Comparison of ENCODE assay signal across 16 mouse cellular contexts in the genomic region with DNA sequence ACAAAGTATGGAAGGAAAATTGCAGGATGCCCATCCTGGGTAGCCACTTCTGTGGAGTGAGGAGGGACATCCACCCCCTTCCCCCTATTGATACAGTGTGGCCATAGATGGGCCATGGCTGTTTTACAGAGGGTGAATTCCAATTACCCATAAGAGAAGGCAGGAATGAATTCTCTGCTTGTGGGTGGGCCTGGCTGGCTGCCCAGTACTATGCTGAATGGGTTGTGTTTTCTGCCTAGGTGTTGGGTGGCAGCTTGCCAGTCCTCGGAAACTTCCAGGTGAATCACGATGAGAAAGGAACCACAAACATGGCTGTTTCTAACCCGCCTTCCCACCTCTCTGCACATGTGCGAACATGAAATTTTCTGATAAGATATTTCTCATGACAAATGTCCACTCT.
DNase-seq lines count a peak whose midpoint lies in the region; ATAC-seq and TF ChIP-seq lines count a peak whose summit lies in the region.
"Had no signal": no experiment of that assay in that cellular context is flagged by ENCODE, and none has a peak within 500 bp of the region (broad histone marks: within the 10 kb centered on the region; RNA-seq: fewer than 3 reads in every experiment).

No protein-coding gene starts in this region.

- no peak for TF ChIP-seq POLR2A in cerebellum, adult 2 months (IDR thresholded peaks at IDR 0.05; ENCODE audit: borderline replicate concordance, insufficient read depth, low read length)

- 0 out of 2 replicates have a peak, but pooled peaks cover 3% of the 10 kb centered on the region for H3K27me3 ChIP-seq in forebrain, embryonic 14.5 days (replicated peaks; ENCODE audit: control insufficient read depth, insufficient read depth, low read length)
- no peaks in the 10 kb centered on the region for H3K27me3 ChIP-seq in forebrain, embryonic 11.5 days (ENCODE audit: control insufficient read depth, insufficient read depth, low read length)
- peaks cover 3% of the 10 kb centered on the region; the same call in 1 of the 2 replicates for H3K27me3 ChIP-seq in lung, embryonic 16.5 days (ENCODE audit: control insufficient read depth, insufficient read depth, low read depth, low read length)
- H3K27me3 ChIP-seq in limb, embryonic 13.5 days = peaks cover 58% of the 10 kb centered on the region
- no peaks in the 10 kb centered on the region for H3K27me3 ChIP-seq in stomach, postnatal 0 days (ENCODE audit: control insufficient read depth, insufficient read depth, low read length)
- H3K27me3 ChIP-seq in cerebellum, adult 2 months (ENCODE audit: control insufficient read depth, insufficient read depth, low read length) = no peaks in the 10 kb centered on the region; the same call in 1 of the 2 replicates
- H3K27me3 ChIP-seq: heart, embryonic 12.5 days; liver, embryonic 15.5 days; neural tube, embryonic 12.5 days had no signal

- no peaks in the 10 kb centered on the region for H3K9me3 ChIP-seq in forebrain, embryonic 14.5 days (replicated peaks; ENCODE audit: control insufficient read depth, low read length)
- no peaks in the 10 kb centered on the region for H3K9me3 ChIP-seq in forebrain, embryonic 11.5 days (ENCODE audit: control insufficient read depth, low read length)
- H3K9me3 ChIP-seq in lung, embryonic 16.5 days (ENCODE audit: control insufficient read depth, low read length) = no peaks in the 10 kb centered on the region
- H3K9me3 ChIP-seq in limb, embryonic 13.5 days = no peaks in the 10 kb centered on the region
- no peaks in the 10 kb centered on the region for H3K9me3 ChIP-seq in stomach, postnatal 0 days (ENCODE audit: control insufficient read depth, low read length)
- H3K9me3 ChIP-seq: heart, embryonic 12.5 days; liver, embryonic 15.5 days; megakaryocyte, embryonic 14.5 days; neural tube, embryonic 12.5 days had no signal

- no peak overlapping the region for H3K4me2 ChIP-seq in forebrain, embryonic 14.5 days (ENCODE audit: low read length)
- H3K4me2 ChIP-seq in forebrain, embryonic 11.5 days (ENCODE audit: low read depth, low read length, severe bottlenecking) = no peak overlapping the region
- H3K4me2 ChIP-seq in lung, embryonic 16.5 days (ENCODE audit: low read depth, low read length) = no peak overlapping the region
- no peak overlapping the region for H3K4me2 ChIP-seq in limb, embryonic 13.5 days (replicated peaks)
- H3K4me2 ChIP-seq in stomach, postnatal 0 days (replicated peaks; ENCODE audit: low read depth) = no peak overlapping the region
- H3K4me2 ChIP-seq: heart, embryonic 12.5 days; liver, embryonic 15.5 days; neural tube, embryonic 12.5 days had no signal

- H3K9ac ChIP-seq in forebrain, embryonic 14.5 days (ENCODE audit: low read length) = no peak overlapping the region
- H3K9ac ChIP-seq in forebrain, embryonic 11.5 days (ENCODE audit: low read length) = no peak overlapping the region
- no peak overlapping the region for H3K9ac ChIP-seq in lung, embryonic 16.5 days (ENCODE audit: low read length)
- H3K9ac ChIP-seq in limb, embryonic 13.5 days = no peak overlapping the region
- H3K9ac ChIP-seq in stomach, postnatal 0 days (ENCODE audit: low read length) = no peak overlapping the region
- H3K9ac ChIP-seq: heart, embryonic 12.5 days; liver, embryonic 15.5 days; neural tube, embryonic 12.5 days had no signal

- peak; percentile 29 for DNase-seq in forebrain, embryonic 14.5 days (ENCODE audit: low spot score)
- no peak for DNase-seq in forebrain, embryonic 11.5 days (ENCODE audit: low spot score)
- no peak for DNase-seq in lung, postnatal 25 days (ENCODE audit: low spot score)
- DNase-seq in stomach, postnatal 0 days (ENCODE audit: low spot score) = peak; percentile 19
- no peak for DNase-seq in cerebellum, adult 2 months
- DNase-seq: B cell, adult 2 months; cerebellum, adult 9-10 months; gastrocnemius, postnatal 10 days; thymus, postnatal 25 days had no signal

- TF ChIP-seq CTCF in stomach, postnatal 0 days (IDR thresholded peaks at IDR 0.05; ENCODE audit: low read depth) = no peak
- TF ChIP-seq CTCF in cerebellum, adult 2 months (IDR thresholded peaks at IDR 0.05; ENCODE audit: borderline replicate concordance, insufficient read depth, low read depth, low read length) = no peak

- WGBS in forebrain, embryonic 14.5 days = 57% methylated on average over 4 of the region's 4 CpGs
- 87% methylated on average over 4 of the region's 4 CpGs for WGBS in forebrain, embryonic 11.5 days
- WGBS in lung, embryonic 16.5 days = 42% methylated on average over 4 of the region's 4 CpGs
- WGBS in limb, embryonic 13.5 days = 55% methylated on average over 4 of the region's 4 CpGs
- WGBS in stomach, postnatal 0 days = 54% methylated on average over 4 of the region's 4 CpGs
- WGBS in cerebellum, adult 2 months = 62% methylated on average over 4 of the region's 4 CpGs

- TF ChIP-seq EP300 in stomach, postnatal 0 days (optimal IDR thresholded peaks at IDR 0.05) = no peak

- no peaks in the 10 kb centered on the region for H3K36me3 ChIP-seq in forebrain, embryonic 14.5 days (ENCODE audit: control insufficient read depth, insufficient read depth, low read length)
- H3K36me3 ChIP-seq in forebrain, embryonic 11.5 days (ENCODE audit: control insufficient read depth, insufficient read depth, low read length) = no peaks in the 10 kb centered on the region
- no peaks in the 10 kb centered on the region for H3K36me3 ChIP-seq in lung, embryonic 16.5 days (ENCODE audit: control insufficient read depth, insufficient read depth, low read length)
- no peaks in the 10 kb centered on the region for H3K36me3 ChIP-seq in limb, embryonic 13.5 days
- no peaks in the 10 kb centered on the region for H3K36me3 ChIP-seq in stomach, postnatal 0 days (ENCODE audit: control insufficient read depth, insufficient read depth, low read length)
- H3K36me3 ChIP-seq: heart, embryonic 12.5 days; liver, embryonic 15.5 days; neural tube, embryonic 12.5 days had no signal

- H3K27ac ChIP-seq in forebrain, embryonic 14.5 days (ENCODE audit: low read depth, low read length) = no peak overlapping the region
- no peak overlapping the region for H3K27ac ChIP-seq in forebrain, embryonic 11.5 days (ENCODE audit: low read depth, low read length)
- H3K27ac ChIP-seq in lung, embryonic 16.5 days (ENCODE audit: low read length) = no peak overlapping the region
- H3K27ac ChIP-seq in limb, embryonic 13.5 days = no peak overlapping the region
- H3K27ac ChIP-seq in stomach, postnatal 0 days (replicated peaks) = no peak overlapping the region
- H3K27ac ChIP-seq in cerebellum, adult 2 months (ENCODE audit: insufficient read depth, low read length) = no peak overlapping the region
- H3K27ac ChIP-seq: liver, embryonic 15.5 days; neural tube, embryonic 12.5 days had no signal

- H3K4me1 ChIP-seq in forebrain, embryonic 14.5 days (ENCODE audit: control insufficient read depth, insufficient read depth, low read length) = no peaks in the 10 kb centered on the region
- H3K4me1 ChIP-seq in forebrain, embryonic 11.5 days (replicated peaks; ENCODE audit: control insufficient read depth, insufficient read depth, low read length) = no peaks in the 10 kb centered on the region
- H3K4me1 ChIP-seq in lung, embryonic 16.5 days (replicated peaks; ENCODE audit: control insufficient read depth, insufficient read depth, low read length) = peaks cover 2% of the 10 kb centered on the region; the same call in 1 of the 2 replicates
- H3K4me1 ChIP-seq in limb, embryonic 13.5 days = peaks cover 32% of the 10 kb centered on the region
- H3K4me1 ChIP-seq in stomach, postnatal 0 days (replicated peaks; ENCODE audit: control insufficient read depth, insufficient read depth) = no peaks in the 10 kb centered on the region
- 0 out of 2 replicates have a peak, but pooled peaks cover 3% of the 10 kb centered on the region for H3K4me1 ChIP-seq in cerebellum, adult 2 months (ENCODE audit: control insufficient read depth, insufficient read depth, low read length)
- H3K4me1 ChIP-seq: heart, embryonic 12.5 days; liver, embryonic 15.5 days; neural tube, embryonic 12.5 days had no signal

- no peak for ATAC-seq in forebrain, embryonic 14.5 days
- ATAC-seq in forebrain, embryonic 11.5 days (replicated peaks; ENCODE audit: low FRiP score) = no peak; the same call in 1 of the 2 replicates
- peak; percentile 48; the same call in 1 of the 2 replicates for ATAC-seq in lung, embryonic 16.5 days (ENCODE audit: low read depth)
- ATAC-seq in limb, embryonic 13.5 days (ENCODE audit: low FRiP score, low read depth) = peak; percentile 29; the same call in 1 of the 2 replicates
- no peak for ATAC-seq in stomach, postnatal 0 days (ENCODE audit: low FRiP score, low TSS enrichment)

- H3K4me3 ChIP-seq in forebrain, embryonic 14.5 days (ENCODE audit: low read depth, low read length) = no peak overlapping the region
- no peak overlapping the region for H3K4me3 ChIP-seq in forebrain, embryonic 11.5 days (ENCODE audit: low read depth, low read length)
- H3K4me3 ChIP-seq in lung, embryonic 16.5 days (ENCODE audit: low read length) = no peak overlapping the region
- no peak overlapping the region for H3K4me3 ChIP-seq in limb, embryonic 13.5 days
- no peak overlapping the region for H3K4me3 ChIP-seq in stomach, postnatal 0 days (ENCODE audit: low read depth, low read length)
- no peak overlapping the region for H3K4me3 ChIP-seq in cerebellum, adult 2 months (replicated peaks; ENCODE audit: insufficient read depth, low read depth, low read length)
- H3K4me3 ChIP-seq: erythroblast, embryonic 14.5 days; heart, embryonic 12.5 days; liver, embryonic 15.5 days; megakaryocyte, embryonic 14.5 days; neural tube, embryonic 12.5 days had no signal

Comparison
In these comparisons a context has a peak if more than half of its experiments do, and no peak if none do; other contexts are left out.
1. DNase-seq: peak in forebrain, embryonic 14.5 days (single experiment) and stomach, postnatal 0 days (single experiment); none in forebrain, embryonic 11.5 days (single experiment), lung, postnatal 25 days (single experiment) and cerebellum, adult 2 months (0 of 2).
2. ATAC-seq: peak in lung, embryonic 16.5 days (single experiment) and limb, embryonic 13.5 days (single experiment); none in forebrain, embryonic 14.5 days (single experiment), forebrain, embryonic 11.5 days (single experiment) and stomach, postnatal 0 days (single experiment).